ENCODE assay signal across 19 mouse cellular contexts in the genomic region with DNA sequence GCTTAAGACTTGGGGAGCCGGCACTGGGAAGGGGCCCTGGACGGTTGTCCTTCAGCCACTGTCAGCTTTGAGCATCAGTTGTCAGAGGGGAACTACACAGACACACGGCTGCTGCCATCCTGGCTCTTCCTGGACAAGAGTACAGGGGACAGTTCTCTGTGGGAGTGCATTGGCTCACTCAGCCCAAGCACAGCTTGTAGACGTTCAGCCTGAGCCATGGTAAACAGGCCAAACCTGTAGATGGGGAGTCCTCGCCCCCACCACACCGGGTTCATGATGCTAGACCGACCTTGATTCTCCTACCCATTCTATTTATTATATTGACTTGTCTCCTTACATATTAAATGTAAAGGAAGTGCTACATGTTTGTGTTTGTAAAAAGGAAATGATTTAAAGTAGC.
"Had no signal": no experiment of that assay in that cellular context is flagged by ENCODE, and none has a peak within 500 bp of the region (broad histone marks: within the 10 kb centered on the region; RNA-seq: fewer than 3 reads in every experiment).

No protein-coding gene starts in this region.

- H3K4me2 ChIP-seq: limb, embryonic 15.5 days; liver, embryonic 13.5 days; lung, embryonic 15.5 days; midbrain, embryonic 12.5 days; neural tube, embryonic 15.5 days had no signal

- H3K27me3 ChIP-seq: limb, embryonic 15.5 days; liver, embryonic 13.5 days; lung, embryonic 15.5 days; megakaryocyte, embryonic 14.5 days; neural tube, embryonic 15.5 days had no signal

- ATAC-seq: liver, postnatal 0 days had no signal

- H3K9me3 ChIP-seq: limb, embryonic 15.5 days; liver, embryonic 13.5 days; lung, embryonic 15.5 days; megakaryocyte, embryonic 14.5 days; midbrain, embryonic 12.5 days; neural tube, embryonic 15.5 days had no signal

- H3K27ac ChIP-seq: kidney, postnatal 0 days; limb, embryonic 15.5 days; liver, embryonic 13.5 days; lung, embryonic 15.5 days; macrophage; midbrain, embryonic 12.5 days; neural tube, embryonic 15.5 days; stomach, postnatal 0 days had no signal

- H3K4me3 ChIP-seq: limb, embryonic 15.5 days; liver, embryonic 13.5 days; lung, embryonic 15.5 days; megakaryocyte, embryonic 14.5 days; midbrain, embryonic 12.5 days; myocyte; neural tube, embryonic 15.5 days had no signal

- H3K4me1 ChIP-seq: limb, embryonic 15.5 days; liver, embryonic 13.5 days; lung, embryonic 15.5 days; megakaryocyte, embryonic 14.5 days; neural tube, embryonic 15.5 days had no signal

- H3K9ac ChIP-seq: limb, embryonic 15.5 days; liver, embryonic 13.5 days; liver, postnatal 0 days; lung, embryonic 15.5 days; midbrain, embryonic 12.5 days; neural tube, embryonic 15.5 days had no signal

- DNase-seq: kidney, postnatal 36 days; layer of hippocampus, adult 9-11 months; layer of hippocampus, postnatal 36 days; liver, embryonic 13.5 days; liver, postnatal 0 days; lung, postnatal 14 days; right cerebral cortex, adult 18-20 months; right cerebral cortex, postnatal 25 days; thymus, adult 18-20 months; thymus, postnatal 14 days had no signal
